Mouse (Mus musculus): ENCODE results near the gene Enoph1.

GRCm38 (mm10) chr5:100072557-100072956, 32.8 kb downstream of the Enoph1 start:
- TF ChIP-seq POLR2A (IDR thresholded peaks at IDR 0.05; ENCODE audit: extremely low read depth, insufficient read depth, low read length) (no peak), CTCF (IDR thresholded peaks at IDR 0.05; ENCODE audit: extremely low read depth, insufficient read depth, low read length) (no peak)
